Mouse (Mus musculus): Measurements from ENCODE around the gene Abca12. TPM values are rescaled to one million over a fixed set of nuclear protein-coding genes. Genes with fewer than 3 reads are reported as not detected.

Gene Abca12
- total and polyA plus RNA-seq, 3 experiments = 0.33 TPM; not detected in 2

DNA sequence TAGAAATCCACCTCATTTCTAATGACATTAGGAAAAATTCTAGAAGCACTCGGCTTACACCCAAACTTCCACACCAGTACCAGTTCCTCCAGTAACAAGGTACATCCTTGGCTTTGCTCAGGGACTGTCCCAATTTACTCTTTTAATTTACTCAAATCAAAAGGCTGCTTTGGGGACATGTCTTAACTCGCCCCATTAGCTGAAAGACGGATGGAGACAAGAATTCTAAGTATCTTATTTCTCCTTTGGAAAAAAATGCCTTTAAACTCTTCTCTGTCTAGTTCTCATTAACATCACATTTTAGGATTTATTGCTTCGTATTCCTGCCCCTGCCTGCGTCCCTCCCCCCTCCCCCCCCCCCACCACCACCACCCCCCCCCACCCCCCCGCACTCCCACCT is 626 bp downstream of the Abca12 start:
- Histone ChIP-seq H3K4me3 (ENCODE audit: low read depth, low read length) (no peak overlapping the region), H3K27me3 (ENCODE audit: insufficient read depth, low read length) (no peaks in the 10 kb centered on the region), H3K36me3 (replicated peaks) (no peaks in the 10 kb centered on the region), H3K9me3 (replicated peaks) (no peaks in the 10 kb centered on the region), H3K4me1 (ENCODE audit: insufficient read depth, low read depth, low read length) (no peaks in the 10 kb centered on the region)
- ATAC-seq (ENCODE audit: extremely low read depth, insufficient number of reproducible peaks, low FRiP score, poor library complexity, severe bottlenecking) (no peak), DNase-seq (ENCODE audit: low spot score) (no peak)
- no peak for TF ChIP-seq GATA2 (IDR thresholded peaks at IDR 0.05; ENCODE audit: borderline replicate concordance, low read depth, low read length)
- no peak for TF ChIP-seq TAL1 (conservative IDR thresholded peaks at IDR 0.05; ENCODE audit: low read depth, low read length)
- no peak for TF ChIP-seq GATA1 (IDR thresholded peaks at IDR 0.05; ENCODE audit: borderline replicate concordance, low read length)

DNA sequence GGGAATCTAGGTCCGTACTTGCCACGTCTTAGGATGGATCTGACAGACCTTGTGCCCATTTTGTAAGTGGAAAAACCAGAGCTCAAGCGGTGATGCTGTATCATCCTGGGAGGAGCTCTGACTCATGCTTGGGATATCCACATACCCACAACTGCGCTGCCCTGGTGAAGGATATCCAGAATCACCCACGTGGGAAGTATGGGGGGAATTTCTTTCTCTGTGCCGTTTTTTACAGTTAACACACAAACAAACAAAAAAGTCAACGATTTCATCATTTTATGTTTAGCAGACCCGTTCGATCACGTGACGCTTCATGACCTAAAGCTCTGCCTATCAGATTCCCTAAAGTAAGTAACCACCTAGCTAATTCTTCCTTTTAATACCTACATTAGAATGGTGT is 1.6 kb downstream of the Abca12 start:
- DNase-seq (ENCODE audit: low spot score) (no peak), ATAC-seq (ENCODE audit: extremely low read depth, insufficient number of reproducible peaks, low FRiP score, poor library complexity, severe bottlenecking) (no peak)
- Histone ChIP-seq H3K36me3 (replicated peaks) (no peaks in the 10 kb centered on the region), H3K27me3 (ENCODE audit: insufficient read depth, low read length) (no peaks in the 10 kb centered on the region), H3K4me1 (ENCODE audit: insufficient read depth, low read depth, low read length) (no peaks in the 10 kb centered on the region), H3K4me3 (ENCODE audit: low read depth, low read length) (no peak overlapping the region), H3K9me3 (replicated peaks) (no peaks in the 10 kb centered on the region)
- TF ChIP-seq CTCF (IDR thresholded peaks at IDR 0.05; ENCODE audit: low read depth, low read length) (no peak), POLR2AphosphoS5 (IDR thresholded peaks at IDR 0.05; ENCODE audit: insufficient replicate concordance, low read depth, low read length) (no peak), GATA1 (IDR thresholded peaks at IDR 0.05; ENCODE audit: borderline replicate concordance, low read length) (no peak)

DNA sequence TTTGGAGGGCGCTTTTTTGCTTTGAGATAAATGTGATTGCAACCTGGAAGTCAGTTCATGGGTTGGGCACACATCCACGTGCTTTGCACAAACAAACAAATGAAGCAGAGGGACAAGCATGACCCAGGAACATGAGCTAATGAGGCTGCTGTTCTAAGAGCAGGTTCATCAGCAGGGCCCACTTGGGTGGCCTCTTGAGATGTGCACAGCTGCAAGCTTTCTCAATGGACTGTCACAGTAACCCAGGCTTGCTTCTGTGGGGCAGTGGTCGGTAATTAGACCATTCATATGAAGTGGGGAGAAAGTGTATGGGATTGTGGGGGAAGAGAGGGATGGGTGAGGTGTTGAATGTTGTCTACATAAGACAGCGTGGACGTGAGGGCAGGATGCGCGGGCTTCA is 7.0 kb downstream of the Abca12 start:
- Histone ChIP-seq H3K36me3 (replicated peaks) (no peaks in the 10 kb centered on the region), H3K27me3 (ENCODE audit: insufficient read depth, low read length) (no peaks in the 10 kb centered on the region), H3K4me3 (ENCODE audit: low read depth, low read length) (no peak overlapping the region), H3K4me1 (ENCODE audit: insufficient read depth, low read depth, low read length) (no peaks in the 10 kb centered on the region), H3K9me3 (replicated peaks) (no peaks in the 10 kb centered on the region)
- no peak for DNase-seq (ENCODE audit: low spot score)
- TF ChIP-seq TAL1 (conservative IDR thresholded peaks at IDR 0.05; ENCODE audit: low read depth, low read length) (no peak), GATA2 (IDR thresholded peaks at IDR 0.05; ENCODE audit: borderline replicate concordance, low read depth, low read length) (no peak), GATA1 (IDR thresholded peaks at IDR 0.05; ENCODE audit: borderline replicate concordance, low read length) (no peak), POLR2AphosphoS5 (IDR thresholded peaks at IDR 0.05; ENCODE audit: insufficient replicate concordance, low read depth, low read length) (no peak)
- ATAC-seq (ENCODE audit: extremely low read depth, insufficient number of reproducible peaks, low FRiP score, poor library complexity, severe bottlenecking) = no peak

DNA sequence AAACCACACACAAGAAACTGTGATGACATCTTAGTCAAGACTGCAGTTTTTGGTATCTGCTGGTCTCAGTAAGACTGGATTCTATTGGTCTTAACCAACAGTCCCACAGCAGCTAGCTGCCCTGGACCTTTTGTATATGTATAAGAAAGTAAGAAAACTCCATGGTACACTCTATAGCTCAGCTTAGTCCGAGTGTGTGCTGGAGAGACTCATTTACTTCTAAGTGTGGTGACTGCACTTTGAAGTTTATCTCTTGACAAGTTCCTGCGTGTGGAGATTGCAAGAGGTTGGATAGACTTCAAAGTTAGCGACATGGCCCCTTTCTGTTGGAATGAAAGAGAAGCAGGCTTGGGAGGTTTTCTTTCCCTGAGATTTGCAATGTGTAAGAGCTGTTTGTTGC is 17.1 kb downstream of the Abca12 start:
- H3K36me3 ChIP-seq (replicated peaks) = no peaks in the 10 kb centered on the region
- ATAC-seq (ENCODE audit: extremely low read depth, insufficient number of reproducible peaks, low FRiP score, poor library complexity, severe bottlenecking) = no peak

DNA sequence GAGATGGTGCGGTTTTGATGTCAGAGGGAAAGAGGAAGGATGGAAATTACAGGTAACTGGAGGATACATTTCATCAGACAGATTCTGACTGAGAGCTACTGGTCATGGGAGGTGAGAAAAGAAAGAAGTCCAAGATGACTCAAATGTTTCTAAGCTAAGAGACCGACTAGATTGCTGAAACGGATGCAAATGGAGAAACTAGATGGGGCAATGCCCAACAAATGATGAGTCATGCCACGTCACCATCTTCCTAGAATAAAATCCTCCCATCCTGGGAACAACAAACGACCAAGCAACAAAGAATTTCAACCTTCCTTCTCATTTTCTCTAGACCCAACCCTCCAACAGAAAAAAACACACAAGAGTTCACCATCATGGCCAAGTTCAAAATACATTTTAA is 18.6 kb downstream of the Abca12 start:
- TF ChIP-seq CTCF (IDR thresholded peaks at IDR 0.05; ENCODE audit: low read depth, low read length) (no peak), POLR2AphosphoS5 (IDR thresholded peaks at IDR 0.05; ENCODE audit: insufficient replicate concordance, low read depth, low read length) (no peak), GATA1 (IDR thresholded peaks at IDR 0.05; ENCODE audit: borderline replicate concordance, low read length) (no peak), GATA2 (IDR thresholded peaks at IDR 0.05; ENCODE audit: borderline replicate concordance, low read depth, low read length) (no peak), TAL1 (conservative IDR thresholded peaks at IDR 0.05; ENCODE audit: low read depth, low read length) (no peak)
- Histone ChIP-seq H3K4me1 (ENCODE audit: insufficient read depth, low read depth, low read length) (peaks cover 3% of the 10 kb centered on the region; the same call in 1 of the 2 replicates), H3K4me3 (ENCODE audit: low read depth, low read length) (no peak overlapping the region), H3K27me3 (ENCODE audit: insufficient read depth, low read length) (no peaks in the 10 kb centered on the region; the same call in 1 of the 2 replicates), H3K9me3 (replicated peaks) (no peaks in the 10 kb centered on the region), H3K36me3 (replicated peaks) (no peaks in the 10 kb centered on the region)
- ATAC-seq (ENCODE audit: extremely low read depth, insufficient number of reproducible peaks, low FRiP score, poor library complexity, severe bottlenecking) (no peak), DNase-seq (ENCODE audit: low spot score) (no peak)

More for the DNA sequence above, 17.1 kb downstream of the Abca12 start:
- no peak for DNase-seq (ENCODE audit: low spot score)
- Histone ChIP-seq H3K4me1 (ENCODE audit: insufficient read depth, low read depth, low read length) (peaks cover 3% of the 10 kb centered on the region; the same call in 1 of the 2 replicates), H3K9me3 (replicated peaks) (no peaks in the 10 kb centered on the region), H3K27me3 (ENCODE audit: insufficient read depth, low read length) (no peaks in the 10 kb centered on the region; the same call in 1 of the 2 replicates), H3K4me3 (ENCODE audit: low read depth, low read length) (no peak overlapping the region)
- TF ChIP-seq GATA1 (IDR thresholded peaks at IDR 0.05; ENCODE audit: borderline replicate concordance, low read length) = no peak
- TF ChIP-seq GATA2 (IDR thresholded peaks at IDR 0.05; ENCODE audit: borderline replicate concordance, low read depth, low read length) = no peak
- no peak for TF ChIP-seq TAL1 (conservative IDR thresholded peaks at IDR 0.05; ENCODE audit: low read depth, low read length)
- no peak for TF ChIP-seq CTCF (IDR thresholded peaks at IDR 0.05; ENCODE audit: low read depth, low read length)
- no peak for TF ChIP-seq POLR2AphosphoS5 (IDR thresholded peaks at IDR 0.05; ENCODE audit: insufficient replicate concordance, low read depth, low read length)

DNA sequence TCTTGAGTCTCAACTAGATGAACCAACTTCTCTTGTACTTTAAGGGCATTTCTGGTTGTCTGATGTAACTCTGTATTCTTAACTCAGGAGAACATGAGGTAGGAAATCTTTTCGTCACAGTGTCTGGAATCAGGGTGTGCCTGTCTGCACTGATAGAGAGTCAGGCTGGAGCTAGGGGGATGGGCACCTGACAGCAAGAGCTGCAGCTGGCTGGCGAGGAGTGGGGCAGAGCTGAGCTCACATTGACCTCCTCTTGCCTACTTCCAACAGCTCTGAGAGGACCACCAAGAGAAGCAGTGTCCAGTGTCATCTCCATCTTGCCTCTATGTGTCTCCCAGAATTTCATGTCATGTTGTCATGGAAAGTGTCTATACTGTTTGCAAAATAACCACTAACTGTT is 20.5 kb downstream of the Abca12 start:
- Histone ChIP-seq H3K27me3 (ENCODE audit: insufficient read depth, low read length) (no peaks in the 10 kb centered on the region; the same call in 1 of the 2 replicates), H3K36me3 (replicated peaks) (no peaks in the 10 kb centered on the region), H3K4me1 (ENCODE audit: insufficient read depth, low read depth, low read length) (peaks cover 3% of the 10 kb centered on the region; the same call in 1 of the 2 replicates), H3K4me3 (ENCODE audit: low read depth, low read length) (no peak overlapping the region), H3K9me3 (replicated peaks) (no peaks in the 10 kb centered on the region)
- no peak for TF ChIP-seq TAL1 (conservative IDR thresholded peaks at IDR 0.05; ENCODE audit: low read depth, low read length)
- no peak for TF ChIP-seq POLR2AphosphoS5 (IDR thresholded peaks at IDR 0.05; ENCODE audit: insufficient replicate concordance, low read depth, low read length)
- no peak for TF ChIP-seq CTCF (IDR thresholded peaks at IDR 0.05; ENCODE audit: low read depth, low read length)
- TF ChIP-seq GATA1 (IDR thresholded peaks at IDR 0.05; ENCODE audit: borderline replicate concordance, low read length) = no peak
- TF ChIP-seq GATA2 (IDR thresholded peaks at IDR 0.05; ENCODE audit: borderline replicate concordance, low read depth, low read length) = no peak
- ATAC-seq (ENCODE audit: extremely low read depth, insufficient number of reproducible peaks, low FRiP score, poor library complexity, severe bottlenecking) = no peak
- no peak for DNase-seq (ENCODE audit: low spot score)

DNA sequence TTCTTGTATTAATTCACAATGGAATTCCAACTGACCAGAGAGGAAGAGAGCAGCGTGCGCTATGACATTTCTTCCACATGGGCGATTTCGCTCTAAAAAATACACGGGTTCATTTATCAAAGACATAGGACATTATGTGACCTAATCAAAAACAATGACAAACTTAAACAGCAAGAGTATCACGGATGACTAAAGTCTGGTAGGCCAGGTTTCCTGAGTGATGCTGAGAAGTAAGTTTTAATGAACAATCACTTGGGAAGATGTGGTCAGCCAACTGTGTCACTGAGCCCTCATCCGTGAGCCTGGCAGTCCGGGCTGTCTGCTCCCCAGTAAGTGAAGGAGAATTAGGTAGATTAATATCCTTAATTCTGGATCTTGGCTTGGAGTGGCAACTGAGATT is 21.2 kb downstream of the Abca12 start:
- no peaks in the 10 kb centered on the region for H3K36me3 ChIP-seq (replicated peaks)
- ATAC-seq (ENCODE audit: extremely low read depth, insufficient number of reproducible peaks, low FRiP score, poor library complexity, severe bottlenecking) = no peak

More for the DNA sequence above, 21.2 kb downstream of the Abca12 start:
- Histone ChIP-seq H3K4me1 (ENCODE audit: insufficient read depth, low read depth, low read length) (peaks cover 3% of the 10 kb centered on the region; the same call in 1 of the 2 replicates), H3K4me3 (ENCODE audit: low read depth, low read length) (no peak overlapping the region), H3K27me3 (ENCODE audit: insufficient read depth, low read length) (no peaks in the 10 kb centered on the region; the same call in 1 of the 2 replicates), H3K9me3 (replicated peaks) (no peaks in the 10 kb centered on the region)
- TF ChIP-seq TAL1 (conservative IDR thresholded peaks at IDR 0.05; ENCODE audit: low read depth, low read length) = no peak
- TF ChIP-seq POLR2AphosphoS5 (IDR thresholded peaks at IDR 0.05; ENCODE audit: insufficient replicate concordance, low read depth, low read length) = no peak
- no peak for TF ChIP-seq GATA1 (IDR thresholded peaks at IDR 0.05; ENCODE audit: borderline replicate concordance, low read length)
- TF ChIP-seq CTCF (IDR thresholded peaks at IDR 0.05; ENCODE audit: low read depth, low read length) = no peak
- no peak for DNase-seq (ENCODE audit: low spot score)
